Comparison of ENCODE assay signal across 8 mouse cellular contexts in the genomic region with DNA sequence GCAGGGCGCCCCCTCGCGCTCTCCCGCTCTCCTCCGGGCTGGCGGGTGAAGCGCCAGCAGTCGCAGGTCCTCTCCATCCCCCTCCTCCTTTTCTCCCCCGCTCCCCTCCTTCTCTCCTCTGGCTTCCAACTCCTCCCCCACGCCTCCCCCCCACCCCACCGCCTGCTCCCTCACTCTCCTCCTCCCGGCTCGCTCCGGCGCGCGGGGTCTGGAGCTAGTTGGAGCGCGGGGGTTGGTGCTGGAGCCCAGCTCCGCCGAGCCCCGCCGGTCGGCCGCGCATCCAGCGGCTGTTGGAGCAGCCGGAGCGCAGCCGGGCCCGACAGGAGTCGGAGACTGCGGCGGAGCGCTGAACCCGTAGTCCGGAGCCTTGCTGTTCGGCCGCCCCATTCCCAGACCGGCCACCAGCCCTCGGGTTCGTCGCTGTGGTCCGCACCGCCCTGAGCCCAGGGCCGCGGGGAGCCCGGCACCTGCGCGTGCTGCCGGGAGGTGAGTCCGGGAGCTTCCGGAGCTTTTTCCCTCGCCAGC. TPM values are rescaled to one million over a fixed set of nuclear protein-coding genes. Genes with fewer than 3 reads are reported as not detected.
DNase-seq lines count a peak whose midpoint lies in the region; ATAC-seq lines count a peak whose summit lies in the region.

Sema5b (plus strand) TSS at position 29 of the 525 bp plus-strand sequence.

- H3K4me2 ChIP-seq in embryonic facial prominence, embryonic 15.5 days (replicated peaks) = peak within 1 kb of the TSS; percentile 98
- H3K4me2 ChIP-seq in liver, embryonic 16.5 days (ENCODE audit: low read depth, low read length) = peak within 1 kb of the TSS; percentile 54

- WGBS in embryonic facial prominence, embryonic 15.5 days = under 1% methylated on average over 54 of the region's 54 CpGs
- WGBS in liver, embryonic 16.5 days (ENCODE audit: insufficient replicate concordance) = under 1% methylated on average over 50 of the region's 54 CpGs

- H3K27me3 ChIP-seq in embryonic facial prominence, embryonic 15.5 days = peaks cover 72% of the 10 kb centered on the region
- H3K27me3 ChIP-seq in liver, embryonic 16.5 days (ENCODE audit: control insufficient read depth, insufficient read depth, low read depth, low read length) = peaks cover 54% of the 10 kb centered on the region

- H3K4me3 ChIP-seq in embryonic facial prominence, embryonic 15.5 days (replicated peaks) = peak within 1 kb of the TSS; percentile 59
- peak within 1 kb of the TSS; percentile 40 for H3K4me3 ChIP-seq in liver, embryonic 16.5 days (ENCODE audit: low read depth, low read length)

- H3K36me3 ChIP-seq in embryonic facial prominence, embryonic 15.5 days = no peaks in the 10 kb centered on the region
- no peaks in the 10 kb centered on the region for H3K36me3 ChIP-seq in liver, embryonic 16.5 days (ENCODE audit: control insufficient read depth, insufficient read depth)

- DNase-seq in urinary bladder, postnatal 14 days (ENCODE audit: low spot score) = peak; percentile 14
- no peak for DNase-seq in urinary bladder, postnatal 36 days (ENCODE audit: low spot score in 2 of 2)
- peak; percentile 45 to 59 for DNase-seq in heart, postnatal 14 days
- DNase-seq in layer of hippocampus, adult 18-20 months (ENCODE audit: low spot score in 2 of 2) = peak in 1 of 2 experiments; percentile 44
- DNase-seq in retina, postnatal 1 day = peak; percentile 95
- DNase-seq in spleen, postnatal 14 days (ENCODE audit: low spot score in 2 of 2) = no peak

- H3K27ac ChIP-seq in embryonic facial prominence, embryonic 15.5 days (replicated peaks) = no peak within 1 kb of the TSS
- H3K27ac ChIP-seq in liver, embryonic 16.5 days (ENCODE audit: low read length) = no peak within 1 kb of the TSS

- H3K9ac ChIP-seq in embryonic facial prominence, embryonic 15.5 days = peak within 1 kb of the TSS; percentile 35; the same call in 1 of the 2 replicates
- no peak within 1 kb of the TSS for H3K9ac ChIP-seq in liver, embryonic 16.5 days (ENCODE audit: low read depth, low read length)

- H3K4me1 ChIP-seq in embryonic facial prominence, embryonic 15.5 days = peaks cover 31% of the 10 kb centered on the region
- H3K4me1 ChIP-seq in liver, embryonic 16.5 days (ENCODE audit: control insufficient read depth, low read depth, low read length) = no peaks in the 10 kb centered on the region; the same call in 1 of the 2 replicates

- ATAC-seq in embryonic facial prominence, embryonic 15.5 days (ENCODE audit: insufficient number of reproducible peaks, low FRiP score, low TSS enrichment, low read depth) = peak; percentile 81
- ATAC-seq in liver, embryonic 16.5 days (ENCODE audit: low read depth) = 0 out of 2 replicates have a peak, but pooled peaks have one; percentile 9

- H3K9me3 ChIP-seq in embryonic facial prominence, embryonic 15.5 days (replicated peaks) = no peaks in the 10 kb centered on the region
- H3K9me3 ChIP-seq in liver, embryonic 16.5 days (replicated peaks; ENCODE audit: control insufficient read depth, low read length) = no peaks in the 10 kb centered on the region

- intact Hi-C loops in heart, postnatal 14 days (cut with DNase I) = loop anchor here (1.0 to 5.0 kb wide), 4 partner anchors 87 to 222 kb away; no protein-coding TSS in a partner anchor

RNA-seq across cellular contexts. Expression of gene Sema5b, which starts in this region (rescaled TPM):
- 6.3 and 6.8 TPM in 2 replicates for polyA plus RNA-seq in embryonic facial prominence, embryonic 15.5 days (2015; fragmentation: Nextera tagmentation; extraction: Ambion mirVana)
- under 1 TPM; 0.96 to 1.00 TPM for total RNA-seq in heart, postnatal 14 days (2021)
- total RNA-seq in layer of hippocampus, adult 18-20 months (2021) = 10 to 100 TPM; 11.1 to 14.1 TPM
- 0.18 and 0.26 TPM in 2 replicates for polyA plus RNA-seq in liver, embryonic 16.5 days (2015; fragmentation: Nextera tagmentation; extraction: Ambion mirVana)

Comparison
In these comparisons a context has a peak if more than half of its experiments do, and no peak if none do; other contexts are left out.
1. RNA of gene Sema5b (total RNA-seq): 11.1 to 14.1 TPM in layer of hippocampus, adult 18-20 months; 0.96 to 1.00 TPM in heart, postnatal 14 days; every median in the first group is over 4 times any median in the second.
2. DNase-seq: peak in urinary bladder, postnatal 14 days (single experiment) and retina, postnatal 1 day (single experiment); none in urinary bladder, postnatal 36 days (0 of 2) and spleen, postnatal 14 days (0 of 2).
3. Peak in DNase-seq in heart, postnatal 14 days; RNA of the gene not detected or under 1 TPM.
4. Peak in ATAC-seq, H3K4me3 ChIP-seq and H3K4me2 ChIP-seq in liver, embryonic 16.5 days; RNA of the gene not detected or under 1 TPM.